Mouse (Mus musculus): ENCODE results near the gene Pin4. TPM values are rescaled to one million over a fixed set of nuclear protein-coding genes. Genes with fewer than 3 reads are reported as not detected.
"Not testable (repeated sequence)": the region's sequence is repeated elsewhere in the genome, so short reads cannot be mapped to it uniquely, and the experiment has no call there.

Pin4 gene
- polyA plus RNA-seq, 1 experiment: 1.1 TPM

- Histone ChIP-seq H3K27me3 (ENCODE audit: control insufficient read depth, insufficient read depth, low read length) (no peaks in the 10 kb centered on the region), H3K4me1 (ENCODE audit: control insufficient read depth, insufficient read depth, insufficient read length, low read length) (no peaks in the 10 kb centered on the region), H3K27ac (ENCODE audit: insufficient read depth, low read depth, low read length) (no peak overlapping the region), H3K4me3 (ENCODE audit: low read depth, low read length) (no peak overlapping the region), H3K36me3 (ENCODE audit: control insufficient read depth, insufficient read depth, low read length) (no peaks in the 10 kb centered on the region)
- TF ChIP-seq POLR2A (IDR thresholded peaks at IDR 0.05; ENCODE audit: low read depth, low read length) (no peak), CTCF (IDR thresholded peaks at IDR 0.05; ENCODE audit: extremely low read depth, insufficient read length, insufficient replicate concordance, low read depth, low read length) (no peak)
- WGBS: 70% methylated on average over 7 of the region's 7 CpGs
Measured at GRCm38 (mm10) chrX:102094381-102094904, 24.8 kb upstream of the Pin4 start.

- TF ChIP-seq POLR2A (IDR thresholded peaks at IDR 0.05; ENCODE audit: low read depth, low read length) (no peak), CTCF (IDR thresholded peaks at IDR 0.05; ENCODE audit: extremely low read depth, insufficient read length, insufficient replicate concordance, low read depth, low read length) (no peak)
- Histone ChIP-seq H3K4me3 (ENCODE audit: low read depth, low read length) (no peak overlapping the region), H3K27ac (ENCODE audit: insufficient read depth, low read depth, low read length) (no peak overlapping the region), H3K36me3 (ENCODE audit: control insufficient read depth, insufficient read depth, low read length) (no peaks in the 10 kb centered on the region), H3K27me3 (ENCODE audit: control insufficient read depth, insufficient read depth, low read length) (no peaks in the 10 kb centered on the region), H3K4me1 (ENCODE audit: control insufficient read depth, insufficient read depth, insufficient read length, low read length) (no peaks in the 10 kb centered on the region)
- WGBS: 47% methylated on average over 7 of the region's 7 CpGs
Measured at GRCm38 (mm10) chrX:102101886-102102285, 17.4 kb upstream of the Pin4 start.

DNA sequence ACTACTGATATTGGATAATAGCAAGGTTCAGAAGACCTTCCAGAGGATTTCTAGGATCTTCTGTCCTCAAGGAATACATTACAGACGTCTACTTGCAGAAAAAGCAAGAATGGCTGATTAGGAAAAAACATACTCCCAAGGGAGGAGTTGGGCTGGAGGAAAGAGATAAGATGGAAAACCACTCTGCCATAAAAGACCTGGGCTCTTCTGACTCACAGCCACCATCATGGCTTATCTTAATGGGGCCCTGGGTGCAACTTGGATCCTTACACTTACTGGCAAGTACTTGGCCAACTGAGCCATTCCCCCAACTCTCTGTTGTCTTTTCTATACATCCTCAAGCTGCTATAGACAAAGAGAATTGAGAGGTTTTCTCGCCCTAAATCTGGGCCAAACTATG, 15.4 kb upstream of the Pin4 start:
- H3K4me1 ChIP-seq (ENCODE audit: control insufficient read depth, insufficient read depth, insufficient read length, low read length); H3K27ac ChIP-seq (ENCODE audit: insufficient read depth, low read depth, low read length); H3K4me3 ChIP-seq (ENCODE audit: low read depth, low read length); H3K27me3 ChIP-seq (ENCODE audit: control insufficient read depth, insufficient read depth, low read length); H3K36me3 ChIP-seq (ENCODE audit: control insufficient read depth, insufficient read depth, low read length): not testable (repeated sequence)
- WGBS: 63% methylated on average over 2 of the region's 2 CpGs

DNA sequence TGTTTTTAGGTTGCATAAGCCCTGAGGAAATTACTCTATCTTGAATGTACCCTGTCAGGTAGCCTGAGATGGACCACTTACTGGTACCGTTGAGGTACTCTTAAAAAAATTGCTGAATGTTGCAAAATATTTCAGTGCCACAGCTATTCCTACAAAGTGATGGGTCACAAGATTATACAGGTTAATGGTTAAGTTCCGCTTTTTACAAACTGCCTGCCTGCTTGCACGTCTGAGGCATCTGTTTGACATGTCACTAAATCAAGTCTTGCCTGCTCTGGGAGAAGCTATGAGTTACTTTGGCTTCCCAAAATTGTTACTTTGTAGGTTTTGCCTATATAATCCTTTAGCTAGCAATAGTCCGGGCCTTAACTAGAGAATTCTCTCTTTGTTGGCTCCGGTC, 9.9 kb upstream of the Pin4 start:
- not testable (repeated sequence) for H3K27me3 ChIP-seq (ENCODE audit: control insufficient read depth, insufficient read depth, low read length); H3K4me1 ChIP-seq (ENCODE audit: control insufficient read depth, insufficient read depth, insufficient read length, low read length); H3K4me3 ChIP-seq (ENCODE audit: low read depth, low read length); H3K36me3 ChIP-seq (ENCODE audit: control insufficient read depth, insufficient read depth, low read length); H3K27ac ChIP-seq (ENCODE audit: insufficient read depth, low read depth, low read length)
- 71% methylated on average over 5 of the region's 5 CpGs for WGBS

DNA sequence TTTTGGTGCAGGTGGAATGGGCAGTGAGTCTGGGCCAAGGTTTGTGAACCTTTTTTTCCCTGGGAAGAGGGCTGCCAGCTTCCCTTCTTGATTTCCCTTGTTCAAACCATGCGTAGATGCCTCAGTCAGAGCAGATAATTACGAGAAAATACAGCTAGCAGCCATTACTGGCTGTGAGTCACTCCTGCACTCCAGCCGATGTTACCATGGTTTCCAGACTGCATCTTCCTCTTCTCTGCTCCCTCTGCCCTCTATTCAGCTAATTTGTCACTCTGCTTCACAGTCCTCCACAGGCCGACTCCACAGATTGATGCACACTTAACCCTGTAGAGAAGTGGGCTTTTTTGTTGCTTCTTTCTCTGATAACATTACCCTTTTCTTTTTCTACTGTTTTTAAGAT, 3.6 kb upstream of the Pin4 start:
- no peak overlapping the region for H3K4me3 ChIP-seq (ENCODE audit: low read depth, low read length)
- H3K27ac ChIP-seq (ENCODE audit: insufficient read depth, low read depth, low read length): no peak overlapping the region
- TF ChIP-seq CTCF (IDR thresholded peaks at IDR 0.05; ENCODE audit: extremely low read depth, insufficient read length, insufficient replicate concordance, low read depth, low read length): no peak
- no peak for TF ChIP-seq POLR2A (IDR thresholded peaks at IDR 0.05; ENCODE audit: low read depth, low read length)
- no peaks in the 10 kb centered on the region for H3K36me3 ChIP-seq (ENCODE audit: control insufficient read depth, insufficient read depth, low read length)
- H3K27me3 ChIP-seq (ENCODE audit: control insufficient read depth, insufficient read depth, low read length): no peaks in the 10 kb centered on the region
- peaks cover 2% of the 10 kb centered on the region; the same call in 1 of the 2 replicates for H3K4me1 ChIP-seq (ENCODE audit: control insufficient read depth, insufficient read depth, insufficient read length, low read length)
- WGBS: 47% methylated on average over 4 of the region's 4 CpGs

DNA sequence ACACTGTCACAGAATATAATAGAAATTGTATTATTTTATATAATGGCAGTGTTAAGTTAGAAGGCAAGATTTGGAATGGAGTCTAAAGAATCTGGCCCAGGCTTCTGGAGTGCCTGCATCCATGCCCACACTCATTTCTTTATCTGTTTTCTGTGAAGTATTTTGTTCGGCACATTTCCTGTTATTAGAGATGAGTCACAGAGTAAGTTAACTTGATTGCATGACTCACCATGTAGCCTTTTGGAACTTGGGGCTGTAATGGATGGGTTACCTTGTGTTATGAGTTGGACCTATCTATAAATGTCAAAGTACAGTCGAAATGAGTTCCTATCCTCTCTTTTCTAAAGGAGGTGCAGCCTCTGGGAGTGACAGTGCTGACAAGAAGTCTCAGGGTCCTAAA, 2.1 kb downstream of the Pin4 start:
- peak overlapping the region; percentile 78; the same call in 1 of the 2 replicates for H3K27ac ChIP-seq (ENCODE audit: insufficient read depth, low read depth, low read length)
- H3K4me1 ChIP-seq (ENCODE audit: control insufficient read depth, insufficient read depth, insufficient read length, low read length): peaks cover 3% of the 10 kb centered on the region; the same call in 1 of the 2 replicates
- H3K27me3 ChIP-seq (ENCODE audit: control insufficient read depth, insufficient read depth, low read length): no peaks in the 10 kb centered on the region
- H3K4me3 ChIP-seq (ENCODE audit: low read depth, low read length): no peak overlapping the region
- TF ChIP-seq CTCF (IDR thresholded peaks at IDR 0.05; ENCODE audit: extremely low read depth, insufficient read length, insufficient replicate concordance, low read depth, low read length): no peak
- no peak for TF ChIP-seq POLR2A (IDR thresholded peaks at IDR 0.05; ENCODE audit: low read depth, low read length)
- WGBS: 26% methylated on average over 2 of the region's 2 CpGs
- H3K36me3 ChIP-seq (ENCODE audit: control insufficient read depth, insufficient read depth, low read length): peaks cover 14% of the 10 kb centered on the region

GRCm38 (mm10) chrX:102141157-102141556, 21.9 kb downstream of the Pin4 start:
- Histone ChIP-seq H3K27ac (ENCODE audit: insufficient read depth, low read depth, low read length) (no peak overlapping the region), H3K36me3 (ENCODE audit: control insufficient read depth, insufficient read depth, low read length) (no peaks in the 10 kb centered on the region), H3K4me1 (ENCODE audit: control insufficient read depth, insufficient read depth, insufficient read length, low read length) (no peaks in the 10 kb centered on the region), H3K27me3 (ENCODE audit: control insufficient read depth, insufficient read depth, low read length) (no peaks in the 10 kb centered on the region), H3K4me3 (ENCODE audit: low read depth, low read length) (no peak overlapping the region)
- TF ChIP-seq CTCF (IDR thresholded peaks at IDR 0.05; ENCODE audit: extremely low read depth, insufficient read length, insufficient replicate concordance, low read depth, low read length): no peak
- no peak for TF ChIP-seq POLR2A (IDR thresholded peaks at IDR 0.05; ENCODE audit: low read depth, low read length)
- 16% methylated on average over 1 of the region's 1 CpGs for WGBS

Data from small intestine, adult 2 months (tissue).